Mouse (Mus musculus): Measurements from ENCODE around the gene Rsbn1l. TPM values are rescaled to one million over a fixed set of nuclear protein-coding genes. Genes with fewer than 3 reads are reported as not detected.

Gene Rsbn1l
- polyA plus RNA-seq, 1 experiment = 1.9 TPM

GRCm38 (mm10) chr5:20990062-20990809 is 34.0 kb upstream of the Rsbn1l start:
- no peaks in the 10 kb centered on the region for H3K79me3 ChIP-seq (ENCODE audit: low read depth)
- H3ac ChIP-seq (ENCODE audit: control insufficient read depth, insufficient read length, low read depth) = no peak overlapping the region
- H3K79me2 ChIP-seq (ENCODE audit: control insufficient read depth, insufficient read depth) = peaks cover 2% of the 10 kb centered on the region
- no peak for TF ChIP-seq FOSL1 (IDR thresholded peaks at IDR 0.05; ENCODE audit: insufficient read depth, low read length, poor library complexity, severe bottlenecking)
- TF ChIP-seq MYOD1 (IDR thresholded peaks at IDR 0.05; ENCODE audit: control insufficient read depth, insufficient read length, low read depth) = no peak
- no peak for TF ChIP-seq CEBPB (IDR thresholded peaks at IDR 0.05; ENCODE audit: low read depth)
- no peak for TF ChIP-seq CTCF (IDR thresholded peaks at IDR 0.05; ENCODE audit: control insufficient read depth, insufficient read depth, insufficient read length)
- TF ChIP-seq USF1 (IDR thresholded peaks at IDR 0.05; ENCODE audit: low read depth) = no peak
- TF ChIP-seq MAX (IDR thresholded peaks at IDR 0.05) = no peak
- TF ChIP-seq MYOG (IDR thresholded peaks at IDR 0.05; ENCODE audit: control insufficient read depth, extremely low read depth, insufficient read length) = no peak
- no peaks in the 10 kb centered on the region for H3K27me3 ChIP-seq (ENCODE audit: control insufficient read depth, insufficient read depth, insufficient read length)
- H3K36me3 ChIP-seq (ENCODE audit: control insufficient read depth, insufficient read depth) = peaks cover 94% of the 10 kb centered on the region
- no peak overlapping the region for H3K4me3 ChIP-seq (ENCODE audit: insufficient read depth, poor library complexity, severe bottlenecking)

GRCm38 (mm10) chr5:20986271-20986670 is 30.1 kb upstream of the Rsbn1l start:
- Histone ChIP-seq H3K36me3 (ENCODE audit: control insufficient read depth, insufficient read depth) (peaks cover 67% of the 10 kb centered on the region), H3K79me2 (ENCODE audit: control insufficient read depth, insufficient read depth) (no peaks in the 10 kb centered on the region), H3ac (ENCODE audit: control insufficient read depth, insufficient read length, low read depth) (no peak overlapping the region), H3K4me3 (ENCODE audit: insufficient read depth, poor library complexity, severe bottlenecking) (no peak overlapping the region), H3K27me3 (ENCODE audit: control insufficient read depth, insufficient read depth, insufficient read length) (no peaks in the 10 kb centered on the region), H3K79me3 (ENCODE audit: low read depth) (no peaks in the 10 kb centered on the region)
- TF ChIP-seq MYOG (IDR thresholded peaks at IDR 0.05; ENCODE audit: control insufficient read depth, extremely low read depth, insufficient read length) = no peak
- TF ChIP-seq FOSL1 (IDR thresholded peaks at IDR 0.05; ENCODE audit: insufficient read depth, low read length, poor library complexity, severe bottlenecking) = no peak
- TF ChIP-seq CTCF (IDR thresholded peaks at IDR 0.05; ENCODE audit: control insufficient read depth, insufficient read depth, insufficient read length) = no peak
- TF ChIP-seq CEBPB (IDR thresholded peaks at IDR 0.05; ENCODE audit: low read depth) = no peak
- TF ChIP-seq MYOD1 (IDR thresholded peaks at IDR 0.05; ENCODE audit: control insufficient read depth, insufficient read length, low read depth) = no peak
- TF ChIP-seq USF1 (IDR thresholded peaks at IDR 0.05; ENCODE audit: low read depth) = no peak
- no peak for TF ChIP-seq MAX (IDR thresholded peaks at IDR 0.05)

GRCm38 (mm10) chr5:20983505-20983904 is 27.3 kb upstream of the Rsbn1l start:
- TF ChIP-seq MYOD1 (IDR thresholded peaks at IDR 0.05; ENCODE audit: control insufficient read depth, insufficient read length, low read depth) (no peak), MAX (IDR thresholded peaks at IDR 0.05) (no peak)
- no peaks in the 10 kb centered on the region for H3K27me3 ChIP-seq (ENCODE audit: control insufficient read depth, insufficient read depth, insufficient read length)
- H3K79me2 ChIP-seq (ENCODE audit: control insufficient read depth, insufficient read depth) = no peaks in the 10 kb centered on the region
- H3K4me3 ChIP-seq (ENCODE audit: insufficient read depth, poor library complexity, severe bottlenecking) = no peak overlapping the region
- no peaks in the 10 kb centered on the region for H3K79me3 ChIP-seq (ENCODE audit: low read depth)
- H3ac ChIP-seq (ENCODE audit: control insufficient read depth, insufficient read length, low read depth) = no peak overlapping the region
- peaks cover 39% of the 10 kb centered on the region for H3K36me3 ChIP-seq (ENCODE audit: control insufficient read depth, insufficient read depth)

- H3K4me3 ChIP-seq (ENCODE audit: insufficient read depth, poor library complexity, severe bottlenecking) = no peak overlapping the region
- TF ChIP-seq FOSL1 (IDR thresholded peaks at IDR 0.05; ENCODE audit: insufficient read depth, low read length, poor library complexity, severe bottlenecking) = no peak
- no peak for TF ChIP-seq MYOG (IDR thresholded peaks at IDR 0.05; ENCODE audit: control insufficient read depth, extremely low read depth, insufficient read length)
- TF ChIP-seq MAX (IDR thresholded peaks at IDR 0.05) = no peak
- TF ChIP-seq CEBPB (IDR thresholded peaks at IDR 0.05; ENCODE audit: low read depth) = no peak
- no peak for TF ChIP-seq USF1 (IDR thresholded peaks at IDR 0.05; ENCODE audit: low read depth)
- no peak for TF ChIP-seq MYOD1 (IDR thresholded peaks at IDR 0.05; ENCODE audit: control insufficient read depth, insufficient read length, low read depth)
- no peak for TF ChIP-seq CTCF (IDR thresholded peaks at IDR 0.05; ENCODE audit: control insufficient read depth, insufficient read depth, insufficient read length)
- H3K36me3 ChIP-seq (ENCODE audit: control insufficient read depth, insufficient read depth) = no peaks in the 10 kb centered on the region
- no peaks in the 10 kb centered on the region for H3K79me3 ChIP-seq (ENCODE audit: low read depth)
- H3ac ChIP-seq (ENCODE audit: control insufficient read depth, insufficient read length, low read depth) = no peak overlapping the region
- no peaks in the 10 kb centered on the region for H3K79me2 ChIP-seq (ENCODE audit: control insufficient read depth, insufficient read depth)
- H3K27me3 ChIP-seq (ENCODE audit: control insufficient read depth, insufficient read depth, insufficient read length) = no peaks in the 10 kb centered on the region
These were observed 18.5 kb upstream of the Rsbn1l start for GRCm38 (mm10) chr5:20974690-20975089.

- TF ChIP-seq USF1 (IDR thresholded peaks at IDR 0.05; ENCODE audit: low read depth) (no peak), MAX (IDR thresholded peaks at IDR 0.05) (no peak), FOSL1 (IDR thresholded peaks at IDR 0.05; ENCODE audit: insufficient read depth, low read length, poor library complexity, severe bottlenecking) (no peak), MYOG (IDR thresholded peaks at IDR 0.05; ENCODE audit: control insufficient read depth, extremely low read depth, insufficient read length) (no peak), MYOD1 (IDR thresholded peaks at IDR 0.05; ENCODE audit: control insufficient read depth, insufficient read length, low read depth) (no peak), CTCF (IDR thresholded peaks at IDR 0.05; ENCODE audit: control insufficient read depth, insufficient read depth, insufficient read length) (no peak), CEBPB (IDR thresholded peaks at IDR 0.05; ENCODE audit: low read depth) (no peak)
These were observed 17.8 kb upstream of the Rsbn1l start for GRCm38 (mm10) chr5:20973999-20974398.

GRCm38 (mm10) chr5:20973069-20973468 is 16.9 kb upstream of the Rsbn1l start:
- no peaks in the 10 kb centered on the region for H3K79me2 ChIP-seq (ENCODE audit: control insufficient read depth, insufficient read depth)
- H3K27me3 ChIP-seq (ENCODE audit: control insufficient read depth, insufficient read depth, insufficient read length) = no peaks in the 10 kb centered on the region
- no peaks in the 10 kb centered on the region for H3K36me3 ChIP-seq (ENCODE audit: control insufficient read depth, insufficient read depth)
- no peak overlapping the region for H3ac ChIP-seq (ENCODE audit: control insufficient read depth, insufficient read length, low read depth)
- H3K4me3 ChIP-seq (ENCODE audit: insufficient read depth, poor library complexity, severe bottlenecking) = no peak overlapping the region
- no peaks in the 10 kb centered on the region for H3K79me3 ChIP-seq (ENCODE audit: low read depth)
- TF ChIP-seq USF1 (IDR thresholded peaks at IDR 0.05; ENCODE audit: low read depth) (no peak), CTCF (IDR thresholded peaks at IDR 0.05; ENCODE audit: control insufficient read depth, insufficient read depth, insufficient read length) (no peak), CEBPB (IDR thresholded peaks at IDR 0.05; ENCODE audit: low read depth) (no peak)

More at GRCm38 (mm10) chr5:20973999-20974398, 17.8 kb upstream of the Rsbn1l start:
- no peak overlapping the region for H3K4me3 ChIP-seq (ENCODE audit: insufficient read depth, poor library complexity, severe bottlenecking)
- H3K27me3 ChIP-seq (ENCODE audit: control insufficient read depth, insufficient read depth, insufficient read length) = no peaks in the 10 kb centered on the region
- no peaks in the 10 kb centered on the region for H3K36me3 ChIP-seq (ENCODE audit: control insufficient read depth, insufficient read depth)
- no peaks in the 10 kb centered on the region for H3K79me3 ChIP-seq (ENCODE audit: low read depth)
- H3K79me2 ChIP-seq (ENCODE audit: control insufficient read depth, insufficient read depth) = no peaks in the 10 kb centered on the region
- no peak overlapping the region for H3ac ChIP-seq (ENCODE audit: control insufficient read depth, insufficient read length, low read depth)
